ENCODE assay signal across 8 mouse cellular contexts in genomic region chr17:36314511-36314910, GRCm38 (mm10). TPM values are rescaled to one million over a fixed set of nuclear protein-coding genes. Genes with fewer than 3 reads are reported as not detected.
DNase-seq lines count a peak whose midpoint lies in the region; ATAC-seq and TF ChIP-seq lines count a peak whose summit lies in the region.
"Had no signal": no experiment of that assay in that cellular context is flagged by ENCODE, and none has a peak within 500 bp of the region (broad histone marks: within the 10 kb centered on the region; RNA-seq: fewer than 3 reads in every experiment).

No protein-coding gene starts in this region.

- peak; percentile 48; the same call in 1 of the 2 replicates for ATAC-seq in hindbrain, embryonic 16.5 days
- ATAC-seq in megakaryocyte progenitor cell, adult 5-6 weeks (replicated peaks; ENCODE audit: poor library complexity) = peak; percentile 66

- peak overlapping the region; percentile 74 for H3K9ac ChIP-seq in hindbrain, embryonic 16.5 days (ENCODE audit: low read depth, low read length)

- WGBS in hindbrain, embryonic 16.5 days = 3% methylated on average over 9 of the region's 9 CpGs

- intact Hi-C loops in left cerebral cortex, postnatal 25 days (cut with DNase I) = no loop called here

- H3K4me1 ChIP-seq in bone marrow macrophage, adult 2 months (ENCODE audit: control insufficient read depth, insufficient read depth, low read length) = no peaks in the 10 kb centered on the region
- H3K4me1 ChIP-seq in hindbrain, embryonic 16.5 days (ENCODE audit: control insufficient read depth, insufficient read depth, low read depth, low read length) = no peaks in the 10 kb centered on the region

- no peak overlapping the region for H3K27ac ChIP-seq in bone marrow macrophage, adult 2 months (ENCODE audit: insufficient read depth, low read depth, low read length)
- H3K27ac ChIP-seq in hindbrain, embryonic 16.5 days (ENCODE audit: low read depth, low read length) = peak overlapping the region; percentile 92

- H3K9me3 ChIP-seq in hindbrain, embryonic 16.5 days (ENCODE audit: control insufficient read depth, low read length) = no peaks in the 10 kb centered on the region

- H3K4me2 ChIP-seq in hindbrain, embryonic 16.5 days (ENCODE audit: low read length) = peak overlapping the region; percentile 66

- no peak for TF ChIP-seq CTCF in bone marrow macrophage, adult 2 months (IDR thresholded peaks at IDR 0.05; ENCODE audit: low read depth, low read length)

- TF ChIP-seq POLR2A in bone marrow macrophage, adult 2 months (IDR thresholded peaks at IDR 0.05; ENCODE audit: borderline replicate concordance, low read depth, low read length) = no peak

- H3K36me3 ChIP-seq in hindbrain, embryonic 16.5 days (ENCODE audit: control insufficient read depth, insufficient read depth, low read length) = no peaks in the 10 kb centered on the region

- DNase-seq in left cerebral cortex, postnatal 25 days (ENCODE audit: low spot score in 2 of 2) = peak; percentile 10 to 27
- no peak for DNase-seq in left cerebral cortex, adult 11 months (ENCODE audit: low spot score)
- peak; percentile 47 for DNase-seq in embryo, embryonic 9.5 days (ENCODE audit: extremely low spot score)
- DNase-seq in thymus, postnatal 36 days = peak; percentile 2 to 7

- H3K4me3 ChIP-seq in bone marrow macrophage, adult 2 months (ENCODE audit: insufficient read depth, low read length) = peak overlapping the region; percentile 58; the same call in 1 of the 2 replicates
- peak overlapping the region; percentile 47 for H3K4me3 ChIP-seq in hindbrain, embryonic 16.5 days (ENCODE audit: low read length)

- H3K27me3 ChIP-seq in hindbrain, embryonic 16.5 days (replicated peaks; ENCODE audit: control insufficient read depth, insufficient read depth, low read length) = no peaks in the 10 kb centered on the region

RNA-seq across cellular contexts. Expression of gene H2-M10.1, which starts 11.4 kb away (rescaled TPM):
- not detected for total RNA-seq in left cerebral cortex, postnatal 25 days (2021)
- not detected in 2 replicates for polyA plus RNA-seq in bone marrow macrophage, adult 2 months (2012; ENCODE audit: insufficient read depth, insufficient read length, missing spikeins)
- not detected in 2 replicates for polyA plus RNA-seq in hindbrain, embryonic 16.5 days (2015; fragmentation: Nextera tagmentation; extraction: Ambion mirVana)
- not detected in 2 replicates for total RNA-seq in megakaryocyte progenitor cell, adult 5-6 weeks (2015)
- total RNA-seq in megakaryocyte progenitor cell, adult 5-6 weeks (2017) = not detected in 2 replicates
- total RNA-seq: heart, postnatal 36 days had no signal

RNA-seq across cellular contexts. Expression of gene H2-M10.2, which starts 28.2 kb away (rescaled TPM):
- not detected for total RNA-seq in left cerebral cortex, postnatal 25 days (2021)
- polyA plus RNA-seq in bone marrow macrophage, adult 2 months (2012; ENCODE audit: insufficient read depth, insufficient read length, missing spikeins) = not detected in 2 replicates
- 0.14 and 0.19 TPM in 2 replicates for polyA plus RNA-seq in hindbrain, embryonic 16.5 days (2015; fragmentation: Nextera tagmentation; extraction: Ambion mirVana)
- total RNA-seq in megakaryocyte progenitor cell, adult 5-6 weeks (2015) = not detected in 2 replicates
- not detected in 2 replicates for total RNA-seq in megakaryocyte progenitor cell, adult 5-6 weeks (2017)
- total RNA-seq: heart, postnatal 36 days had no signal

RNA-seq across cellular contexts. Expression of gene Trim39, which starts 42.5 kb away (rescaled TPM):
- total RNA-seq in left cerebral cortex, postnatal 25 days (2021) = 10 to 100 TPM; 20.7 to 22.9 TPM
- 14.5 and 14.8 TPM in 2 replicates for polyA plus RNA-seq in bone marrow macrophage, adult 2 months (2012; ENCODE audit: insufficient read depth, insufficient read length, missing spikeins)
- polyA plus RNA-seq in hindbrain, embryonic 16.5 days (2015; fragmentation: Nextera tagmentation; extraction: Ambion mirVana) = 22.1 and 25.4 TPM in 2 replicates
- total RNA-seq in megakaryocyte progenitor cell, adult 5-6 weeks (2015) = 13.2 and 14.1 TPM in 2 replicates
- total RNA-seq in megakaryocyte progenitor cell, adult 5-6 weeks (2017) = 15.3 and 16.3 TPM in 2 replicates

RNA-seq across cellular contexts. Expression of gene H2-M10.3, which starts 53.7 kb away (rescaled TPM):
- not detected for total RNA-seq in left cerebral cortex, postnatal 25 days (2021)
- polyA plus RNA-seq in bone marrow macrophage, adult 2 months (2012; ENCODE audit: insufficient read depth, insufficient read length, missing spikeins) = not detected in 2 replicates
- not detected in 2 replicates for polyA plus RNA-seq in hindbrain, embryonic 16.5 days (2015; fragmentation: Nextera tagmentation; extraction: Ambion mirVana)
- total RNA-seq in megakaryocyte progenitor cell, adult 5-6 weeks (2015) = not detected in 2 replicates
- total RNA-seq in megakaryocyte progenitor cell, adult 5-6 weeks (2017) = not detected in 2 replicates
- total RNA-seq: heart, postnatal 36 days had no signal

RNA-seq across cellular contexts. Expression of gene Rpp21, which starts 56.6 kb away (rescaled TPM):
- 10 to 100 TPM; 40.5 to 45.3 TPM for total RNA-seq in left cerebral cortex, postnatal 25 days (2021)
- polyA plus RNA-seq in bone marrow macrophage, adult 2 months (2012; ENCODE audit: insufficient read depth, insufficient read length, missing spikeins) = 69.5 and 84.4 TPM in 2 replicates
- 117 and 131 TPM in 2 replicates for polyA plus RNA-seq in hindbrain, embryonic 16.5 days (2015; fragmentation: Nextera tagmentation; extraction: Ambion mirVana)
- total RNA-seq in megakaryocyte progenitor cell, adult 5-6 weeks (2015) = 48.6 and 56.3 TPM in 2 replicates
- total RNA-seq in megakaryocyte progenitor cell, adult 5-6 weeks (2017) = 25.9 and 50.6 TPM in 2 replicates
